Mouse (Mus musculus) embryo, embryonic 11 days (tissue): ENCODE results near the gene Srek1ip1.

Experiments used
- DNase-seq: peaks from one replicate; pipeline ENCODE4 v3.0.0-alpha.2; 2015

Srek1ip1 gene

DNA sequence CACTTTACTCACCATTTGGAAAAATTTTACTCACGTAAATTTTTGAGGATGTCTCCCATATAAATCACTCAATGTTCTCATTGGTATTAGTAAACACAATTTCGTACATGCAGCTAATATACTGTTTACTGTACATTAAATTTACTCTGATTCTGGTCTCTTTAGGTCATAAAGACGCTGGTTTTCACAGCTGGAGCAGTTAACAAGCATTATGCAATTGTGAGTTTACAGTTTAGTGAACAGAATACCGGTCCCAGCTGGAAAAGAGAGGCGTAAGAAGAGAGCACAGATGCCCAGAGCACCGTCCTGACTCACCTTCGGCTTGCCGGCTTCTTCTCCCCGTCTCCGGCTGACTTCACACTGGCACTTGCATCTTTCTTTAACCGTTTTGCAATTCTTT is at the start of gene Srek1ip1:
TSS of gene Srek1ip1 (plus strand) at position 301 of the 400 bp plus-strand sequence.
- DNase-seq: no peak

DNA sequence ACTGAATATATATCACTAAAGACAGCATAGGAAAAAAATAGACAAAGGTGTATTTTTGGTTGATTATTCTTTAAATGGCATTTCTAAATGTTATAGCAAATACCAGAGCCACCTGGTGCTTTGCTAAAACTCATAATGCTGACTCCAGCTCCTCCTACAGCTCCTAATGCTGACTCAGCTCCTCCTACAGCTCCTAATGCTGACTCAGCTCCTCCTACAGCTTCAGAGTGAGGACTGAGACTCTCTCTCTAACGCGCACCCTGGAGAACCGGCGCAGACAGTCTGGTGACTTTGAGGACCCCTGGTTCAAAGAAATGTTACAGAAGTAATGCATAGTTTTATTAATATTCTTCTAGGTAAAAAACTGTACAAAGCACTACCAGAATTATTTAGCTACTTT is 49.4 kb upstream of the Srek1ip1 start:
- DNase-seq: no peak

DNA sequence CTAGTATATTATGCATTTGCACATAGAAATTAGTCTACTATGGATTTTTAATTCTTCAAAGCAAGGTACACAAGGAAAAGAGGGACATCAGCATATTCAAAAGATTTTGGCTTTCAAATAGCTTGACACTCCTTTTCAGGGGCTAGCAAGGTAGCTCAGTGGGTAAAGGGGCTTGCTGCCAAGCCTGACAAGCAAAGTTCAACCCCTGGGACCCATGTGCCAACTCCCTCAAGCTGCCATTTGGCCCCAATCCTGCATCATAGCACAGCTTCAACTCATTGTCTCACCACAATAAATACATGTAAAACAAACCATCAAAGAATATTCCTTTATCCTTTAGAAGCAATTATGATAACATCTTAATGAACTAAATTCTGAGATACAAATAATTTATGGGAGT is 45.3 kb upstream of the Srek1ip1 start:
- DNase-seq: no peak

DNA sequence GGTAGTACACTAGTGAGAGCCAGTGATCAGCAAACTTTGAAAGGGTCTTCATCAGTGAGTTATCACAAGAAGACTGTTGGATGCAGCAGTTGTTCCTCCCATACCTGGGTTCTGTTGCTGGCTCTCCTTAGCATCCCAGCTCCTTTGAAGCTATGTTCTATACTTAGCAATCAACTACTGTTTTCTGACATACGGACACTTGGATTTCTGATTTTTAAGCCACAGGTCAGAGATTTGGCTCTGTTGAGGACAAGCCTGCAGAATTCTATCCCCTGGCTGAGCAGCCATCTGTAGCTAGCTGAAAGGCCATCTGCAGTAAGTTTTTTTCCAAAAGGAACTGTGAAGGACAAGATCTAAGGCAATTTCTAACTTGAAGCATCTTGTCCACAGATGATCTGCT is 32.9 kb upstream of the Srek1ip1 start:
- DNase-seq: no peak

DNA sequence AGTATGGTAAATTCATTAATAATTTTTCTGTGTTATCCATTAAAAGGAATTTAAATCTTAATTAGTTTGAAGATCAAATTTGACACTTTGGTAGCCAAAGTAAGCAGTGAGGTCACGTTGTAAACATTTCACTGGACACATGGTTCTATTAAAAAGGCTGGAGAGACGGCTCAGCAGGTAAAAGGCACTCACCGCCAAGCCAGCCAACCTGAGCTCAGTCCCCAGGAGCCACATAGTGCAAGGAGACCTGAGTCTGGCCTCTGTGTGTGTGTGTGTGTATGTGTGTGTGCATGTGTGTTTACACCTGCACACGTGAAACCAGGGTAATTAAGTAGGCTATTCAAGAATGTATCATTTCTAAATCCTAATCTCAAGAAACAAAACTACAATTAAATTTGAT is 29.9 kb upstream of the Srek1ip1 start:
- DNase-seq: no peak

DNA sequence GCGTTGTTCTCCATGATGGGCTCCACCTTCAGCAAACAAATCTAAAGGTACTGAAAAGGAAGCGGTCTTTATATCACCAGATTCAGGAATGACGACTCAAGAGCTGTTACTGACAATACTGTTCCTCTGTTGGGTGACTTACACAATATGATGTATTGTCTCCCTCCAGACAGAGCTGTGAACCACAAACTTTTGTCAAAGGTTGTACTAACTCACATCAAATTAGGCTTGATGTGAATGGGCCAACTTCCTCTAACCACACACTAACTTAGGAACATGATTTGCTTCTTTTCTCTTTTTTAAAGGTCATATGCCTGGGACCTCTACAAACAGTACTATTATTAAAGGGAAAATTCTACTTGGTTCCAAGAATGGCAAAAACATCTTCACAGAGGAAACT is 29.1 kb upstream of the Srek1ip1 start:
- DNase-seq: no peak

- DNase-seq: no peak
Measured at GRCm38 (mm10) chr13:104779104-104779670, 13.1 kb upstream of the Srek1ip1 start.

GRCm38 (mm10) chr13:104787260-104787659 is 5.0 kb upstream of the Srek1ip1 start:
- DNase-seq: no peak

DNA sequence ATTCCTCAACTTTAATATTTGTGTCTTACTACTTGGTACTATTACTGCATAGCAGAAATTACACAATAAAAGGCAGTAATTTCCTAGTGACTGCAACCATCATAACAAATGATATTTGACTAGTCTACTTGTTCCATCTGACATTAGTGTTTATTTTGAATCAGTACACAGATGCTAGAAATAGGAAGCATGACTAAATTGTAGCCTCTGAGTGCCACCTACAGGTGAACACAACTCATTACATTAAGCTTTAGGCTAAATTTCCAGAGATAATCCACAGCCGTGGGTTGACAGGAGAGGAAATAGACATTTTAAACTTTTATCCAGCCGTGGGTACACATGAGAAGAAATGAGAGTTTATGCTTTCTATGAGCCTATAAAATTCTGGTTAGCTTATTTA is 2.6 kb upstream of the Srek1ip1 start:
- peak; percentile 75 for DNase-seq

DNA sequence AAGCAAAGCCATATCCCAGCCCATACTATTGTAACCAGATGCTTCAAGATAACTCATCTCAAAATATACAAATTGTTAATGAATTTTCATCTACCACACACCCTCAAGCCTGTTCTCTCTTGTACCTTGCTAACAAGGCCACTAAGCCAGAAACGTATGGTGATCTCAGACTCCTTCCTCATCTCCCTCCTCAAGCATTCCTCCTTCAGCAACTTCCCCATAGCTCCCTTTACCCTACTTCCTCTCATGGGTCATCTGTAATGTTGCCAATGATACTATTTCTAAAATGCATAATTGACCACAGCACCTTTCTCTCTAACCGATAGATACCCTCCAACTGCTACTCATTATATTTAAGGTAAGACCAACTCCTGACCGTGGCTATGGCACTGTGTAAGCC is 2.1 kb downstream of the Srek1ip1 start:
- DNase-seq: no peak

- DNase-seq: no peak
Measured at GRCm38 (mm10) chr13:104799067-104799466, 6.8 kb downstream of the Srek1ip1 start.

DNA sequence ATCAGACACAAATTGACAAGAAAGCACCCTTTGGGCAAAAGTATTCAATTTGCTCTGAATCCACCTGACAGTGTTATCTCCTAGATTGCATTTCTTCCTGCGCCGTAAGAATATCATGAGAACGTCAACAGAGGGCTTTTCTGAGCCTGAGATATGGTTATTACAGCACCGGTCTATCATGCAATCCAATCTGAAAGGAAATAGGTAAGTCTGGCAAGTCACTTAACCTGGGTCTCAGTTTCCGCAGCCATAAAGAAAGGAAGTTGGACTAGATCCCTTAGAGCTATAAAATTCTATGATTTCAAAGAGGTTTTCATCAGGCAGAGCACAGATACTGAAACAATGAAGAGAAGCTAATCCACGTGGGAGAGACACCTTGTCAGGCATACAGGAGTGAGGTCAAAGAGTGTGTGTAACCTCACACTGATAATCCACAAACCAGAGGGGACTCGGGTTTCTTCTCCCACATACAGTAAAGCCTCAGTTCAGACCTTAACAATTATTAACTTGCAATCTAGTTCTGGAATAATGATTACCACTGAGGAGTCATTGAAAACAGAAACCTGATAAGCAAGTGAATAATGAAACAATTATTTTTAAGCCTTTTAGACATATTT is 7.4 kb downstream of the Srek1ip1 start:
- no peak for DNase-seq

DNA sequence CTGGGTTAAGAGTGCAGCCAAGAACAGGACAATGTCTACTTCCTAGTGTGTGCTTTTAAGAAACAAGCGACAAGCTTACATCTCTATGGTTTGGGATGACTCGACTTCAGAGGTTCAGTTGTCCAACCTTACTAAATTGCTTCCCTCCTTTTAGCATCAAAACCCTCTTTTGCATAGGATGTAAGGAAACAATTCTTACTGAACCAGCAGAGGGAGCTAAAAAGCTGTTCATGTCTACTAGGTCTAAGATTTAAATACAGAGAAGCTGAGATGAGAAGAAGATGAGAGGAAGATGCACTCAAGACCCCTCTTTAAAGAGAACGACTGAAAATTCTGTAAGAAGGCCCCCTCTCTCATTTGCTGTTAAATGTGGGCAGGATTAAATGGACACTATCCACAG is 13.4 kb downstream of the Srek1ip1 start:
- peak; percentile 68 for DNase-seq

- no peak for DNase-seq
Measured at GRCm38 (mm10) chr13:104816270-104816634, 24.0 kb downstream of the Srek1ip1 start.

DNA sequence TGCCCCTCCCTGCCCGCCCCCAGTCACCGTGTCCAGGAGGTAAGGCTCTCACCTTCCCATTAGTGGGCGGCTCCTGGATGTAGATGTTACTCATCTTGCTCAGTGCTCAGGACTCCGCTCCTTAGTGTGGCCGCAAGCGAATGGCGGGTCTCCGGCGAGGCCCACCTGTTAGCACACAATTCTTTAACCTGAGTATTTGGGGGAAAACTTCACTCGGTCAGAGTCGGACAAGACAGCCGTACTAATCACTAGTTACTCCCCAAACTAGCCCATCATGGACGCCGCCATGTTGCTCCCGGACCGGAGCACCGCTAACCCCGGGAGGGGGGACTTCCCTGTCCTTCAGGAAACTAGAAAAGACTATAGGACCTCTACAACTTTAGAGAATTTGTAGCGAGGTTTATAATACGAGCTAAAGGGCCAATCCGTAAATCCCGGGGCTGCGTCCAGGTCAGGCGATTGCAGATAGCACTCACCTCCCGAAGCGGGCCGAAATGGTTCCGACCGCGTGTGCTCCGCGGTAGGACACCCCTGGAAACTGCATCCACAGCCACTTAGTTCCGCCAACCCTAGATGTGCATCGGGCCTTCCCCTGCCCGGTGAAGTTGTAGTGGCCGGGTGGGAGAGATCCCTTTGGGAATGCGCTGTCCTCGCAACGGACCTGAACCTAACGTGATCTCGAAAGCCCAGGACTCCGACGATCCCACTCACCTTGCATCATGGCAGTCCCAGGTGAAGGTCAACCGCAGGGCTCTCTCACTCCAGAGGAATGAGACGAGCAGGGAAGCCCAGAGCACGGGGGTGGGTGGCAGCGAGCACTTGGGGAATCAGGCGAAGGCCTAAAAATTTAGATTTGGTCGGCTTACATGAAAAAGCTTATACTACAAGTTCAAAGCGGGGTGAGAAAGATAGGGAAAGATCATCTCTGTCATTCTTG is 24.6 kb downstream of the Srek1ip1 start, which contains the start of gene Cwc27:
TSS of gene Cwc27 (minus strand) at position 508 of the 937 bp plus-strand sequence.
- DNase-seq: peak; percentile 90

- DNase-seq: no peak
Measured at GRCm38 (mm10) chr13:104817696-104818095, 25.4 kb downstream of the Srek1ip1 start.

DNA sequence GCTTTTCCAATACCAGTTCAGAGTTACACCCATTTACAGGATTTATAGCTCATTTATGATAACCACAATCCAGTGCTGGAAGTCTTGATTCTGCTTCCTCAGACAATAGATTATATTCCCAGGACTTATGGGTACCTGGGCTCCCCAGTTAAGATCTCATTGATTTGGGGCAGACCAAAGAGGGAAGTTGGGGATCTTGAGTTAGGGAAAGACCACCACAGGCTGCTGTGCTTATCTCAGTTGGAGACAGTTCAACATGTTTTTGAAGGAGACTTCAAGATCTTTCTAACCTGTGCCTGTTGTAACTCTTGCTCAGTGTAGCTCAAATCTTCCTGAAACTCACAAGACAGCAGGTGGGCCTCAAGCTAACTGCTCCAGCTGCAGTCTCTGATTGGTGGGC is 28.9 kb downstream of the Srek1ip1 start:
- no peak for DNase-seq

- DNase-seq: no peak
Measured at GRCm38 (mm10) chr13:104821908-104822307, 29.6 kb downstream of the Srek1ip1 start.

- peak; percentile 53 for DNase-seq
Measured at GRCm38 (mm10) chr13:104822411-104822838, 30.1 kb downstream of the Srek1ip1 start.

DNA sequence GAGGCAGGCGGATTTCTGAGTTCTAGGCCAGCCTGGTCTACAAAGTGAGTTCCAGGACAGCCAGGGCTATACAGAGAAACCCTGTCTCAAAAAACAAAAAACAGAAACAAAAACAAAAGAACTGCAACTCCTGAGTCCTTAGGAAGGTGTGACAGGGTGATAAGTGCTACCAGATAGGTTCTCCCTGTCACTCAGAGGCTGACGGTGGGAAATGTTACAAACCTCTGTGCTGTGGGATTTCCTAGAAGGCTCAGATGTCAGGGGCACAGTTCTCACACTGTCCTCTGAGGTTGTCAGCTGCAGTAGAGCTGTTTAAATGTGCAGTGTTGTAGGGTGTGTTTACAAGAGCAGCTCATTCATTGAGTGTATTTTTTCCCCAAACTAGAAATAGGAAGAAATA is 33.2 kb downstream of the Srek1ip1 start:
- DNase-seq: no peak

GRCm38 (mm10) chr13:104832811-104833210 is 40.5 kb downstream of the Srek1ip1 start:
- no peak for DNase-seq

DNA sequence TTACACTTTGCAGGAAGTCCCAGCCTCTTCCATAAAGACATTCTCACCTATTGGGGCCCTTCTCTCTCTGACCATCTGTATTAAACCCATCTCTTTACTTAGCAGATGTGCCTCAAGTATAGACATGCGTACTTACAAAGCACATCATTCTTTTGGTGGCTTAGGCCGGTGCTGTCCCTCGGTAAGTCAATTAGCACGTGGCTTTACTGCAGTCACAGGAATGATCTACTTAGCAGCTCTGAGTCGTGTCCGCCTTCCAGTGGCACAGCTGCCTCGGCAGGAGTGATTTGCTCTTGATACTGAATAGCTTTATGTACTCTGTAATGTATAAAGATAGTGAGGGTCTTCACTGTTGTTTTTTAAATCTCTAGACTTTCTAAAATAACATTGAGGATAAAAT is 45.3 kb downstream of the Srek1ip1 start:
- no peak for DNase-seq

DNA sequence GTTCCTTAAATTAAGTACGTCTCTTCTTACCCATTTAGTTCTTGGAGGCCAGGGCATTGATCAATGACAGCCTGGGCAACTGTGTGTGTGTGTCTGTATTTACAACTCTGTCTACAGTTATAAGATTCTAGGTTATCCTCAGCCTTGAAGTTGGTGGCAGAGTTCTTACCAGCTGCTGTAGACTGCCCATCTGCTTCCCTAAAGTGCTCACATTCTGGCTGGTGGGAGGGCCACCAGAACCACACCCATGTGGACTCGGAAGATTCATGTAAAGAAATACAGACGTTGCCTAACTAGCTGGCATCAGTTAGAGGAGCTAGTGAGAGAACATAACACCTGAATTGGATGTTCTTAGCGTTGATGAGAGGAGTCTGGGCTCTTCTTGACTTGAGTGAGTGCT is 49.7 kb downstream of the Srek1ip1 start:
- DNase-seq: no peak
